In genomic region chr10:54042212-54042840, GRCm38 (mm10) we compare ENCODE assay signal across 20 mouse cellular contexts. TPM values are rescaled to one million over a fixed set of nuclear protein-coding genes. Genes with fewer than 3 reads are reported as not detected.
DNase-seq lines count a peak whose midpoint lies in the region; ATAC-seq and TF ChIP-seq lines count a peak whose summit lies in the region.
"Had no signal": no experiment of that assay in that cellular context is flagged by ENCODE, and none has a peak within 500 bp of the region (broad histone marks: within the 10 kb centered on the region; RNA-seq: fewer than 3 reads in every experiment).

No protein-coding gene starts in this region.

- WGBS in heart, embryonic 11.5 days (ENCODE audit: insufficient replicate concordance) = 79% methylated on average over 7 of the region's 7 CpGs
- WGBS in liver, embryonic 12.5 days (ENCODE audit: insufficient replicate concordance) = 38% methylated on average over 7 of the region's 7 CpGs
- WGBS in midbrain, postnatal 0 days = 88% methylated on average over 7 of the region's 7 CpGs

- H3K4me3 ChIP-seq in heart, embryonic 11.5 days (ENCODE audit: low read depth, low read length) = no peak overlapping the region
- H3K4me3 ChIP-seq in liver, embryonic 12.5 days = peak overlapping the region; percentile 13
- H3K4me3 ChIP-seq in midbrain, postnatal 0 days (ENCODE audit: low read depth, low read length) = no peak overlapping the region
- H3K4me3 ChIP-seq: embryonic facial prominence, embryonic 10.5 days; heart, embryonic 10.5 days had no signal

- TF ChIP-seq CTCF in midbrain, postnatal 0 days (IDR thresholded peaks at IDR 0.05) = no peak

- H3K9me3 ChIP-seq in heart, embryonic 11.5 days (replicated peaks; ENCODE audit: control insufficient read depth, low read length) = no peaks in the 10 kb centered on the region
- H3K9me3 ChIP-seq in liver, embryonic 12.5 days (replicated peaks) = no peaks in the 10 kb centered on the region
- H3K9me3 ChIP-seq in midbrain, postnatal 0 days (ENCODE audit: low read length) = no peaks in the 10 kb centered on the region
- H3K9me3 ChIP-seq: embryonic facial prominence, embryonic 10.5 days; heart, embryonic 10.5 days had no signal

- H3K9ac ChIP-seq in heart, embryonic 11.5 days (ENCODE audit: low read depth, low read length) = no peak overlapping the region
- peak overlapping the region; percentile 59 for H3K9ac ChIP-seq in liver, embryonic 12.5 days
- no peak overlapping the region for H3K9ac ChIP-seq in midbrain, postnatal 0 days (replicated peaks; ENCODE audit: low read length, poor library complexity, severe bottlenecking)

- no peaks in the 10 kb centered on the region for H3K27me3 ChIP-seq in heart, embryonic 11.5 days (ENCODE audit: control insufficient read depth, insufficient read depth, low read length)
- no peaks in the 10 kb centered on the region for H3K27me3 ChIP-seq in liver, embryonic 12.5 days (replicated peaks)
- no peaks in the 10 kb centered on the region for H3K27me3 ChIP-seq in midbrain, postnatal 0 days (ENCODE audit: insufficient read depth, low read length)

- no peak overlapping the region for H3K27ac ChIP-seq in heart, embryonic 11.5 days (ENCODE audit: low read depth, low read length)
- peak overlapping the region; percentile 93 for H3K27ac ChIP-seq in liver, embryonic 12.5 days
- H3K27ac ChIP-seq in midbrain, postnatal 0 days (ENCODE audit: low read depth, low read length) = no peak overlapping the region
- H3K27ac ChIP-seq: embryonic facial prominence, embryonic 10.5 days; heart, embryonic 10.5 days had no signal

- no peaks in the 10 kb centered on the region for H3K36me3 ChIP-seq in heart, embryonic 11.5 days (ENCODE audit: control insufficient read depth, insufficient read depth, low read length)
- H3K36me3 ChIP-seq in liver, embryonic 12.5 days = peaks cover under 1% of the 10 kb centered on the region; the same call in 1 of the 2 replicates
- no peaks in the 10 kb centered on the region for H3K36me3 ChIP-seq in midbrain, postnatal 0 days (ENCODE audit: insufficient read depth, low read length)
- H3K36me3 ChIP-seq: embryonic facial prominence, embryonic 10.5 days; heart, embryonic 10.5 days had no signal

- peak; percentile 67 for ATAC-seq in heart, embryonic 11.5 days (replicated peaks; ENCODE audit: insufficient number of reproducible peaks, low FRiP score, low TSS enrichment)
- peak; percentile 84 for ATAC-seq in liver, embryonic 12.5 days
- ATAC-seq in midbrain, postnatal 0 days (ENCODE audit: low FRiP score) = no peak
- ATAC-seq: activated CD4-positive, CD25-positive, alpha-beta regulatory T cell, adult 4 months had no signal

- DNase-seq in heart, adult 11 months = no peak
- peak; percentile 41 to 71 for DNase-seq in spleen, postnatal 36 days (ENCODE audit: low spot score in 2 of 2)
- no peak for DNase-seq in spleen, postnatal 14 days (ENCODE audit: low spot score in 2 of 2)
- no peak for DNase-seq in layer of hippocampus, adult 8-10 months (ENCODE audit: low spot score in 2 of 2)
- DNase-seq in neural tube, embryonic 10.5 days (ENCODE audit: extremely low spot score, low spot score) = no peak
- no peak for DNase-seq in midbrain, postnatal 0 days (ENCODE audit: low spot score)
- DNase-seq: adrenal gland, postnatal 36 days; cerebellum, adult 11 months; cerebellum, postnatal 36 days; gastrocnemius, postnatal 25 days; heart, postnatal 4 days; kidney, postnatal 10 days; layer of hippocampus, adult 9-11 months; right cerebral cortex, postnatal 14 days had no signal

- H3K4me1 ChIP-seq in heart, embryonic 11.5 days (ENCODE audit: control insufficient read depth, insufficient read depth, low read length) = peaks cover 32% of the 10 kb centered on the region
- H3K4me1 ChIP-seq in liver, embryonic 12.5 days = peaks cover 72% of the 10 kb centered on the region
- H3K4me1 ChIP-seq in midbrain, postnatal 0 days (ENCODE audit: insufficient read depth, low read length) = no peaks in the 10 kb centered on the region
- H3K4me1 ChIP-seq: embryonic facial prominence, embryonic 10.5 days had no signal

- no peak overlapping the region for H3K4me2 ChIP-seq in heart, embryonic 11.5 days
- peak overlapping the region; percentile 50 for H3K4me2 ChIP-seq in liver, embryonic 12.5 days
- H3K4me2 ChIP-seq in midbrain, postnatal 0 days (ENCODE audit: low read depth, low read length, poor library complexity, severe bottlenecking) = no peak overlapping the region
- H3K4me2 ChIP-seq: midbrain, embryonic 11.5 days had no signal

RNA-seq across cellular contexts. Expression of gene Man1a, which starts 34.1 kb away (rescaled TPM):
- polyA plus RNA-seq in heart, embryonic 11.5 days (2014; fragmentation: Nextera tagmentation; extraction: Ambion mirVana) = 8.5 and 8.8 TPM in 2 replicates
- 16.1 and 16.8 TPM in 2 replicates for polyA plus RNA-seq in liver, embryonic 12.5 days (2016; fragmentation: Nextera tagmentation; extraction: Ambion mirVana)
- 10 to 100 TPM; 62.8 to 66.7 (median 65.3) TPM for total RNA-seq in layer of hippocampus, adult 8-10 months (2022)
- 19.3 and 25.1 TPM in 2 replicates for total RNA-seq in midbrain, postnatal 0 days (2014; rRNA removed)
- 3.7 and 4.2 TPM in 2 replicates for polyA plus RNA-seq in midbrain, postnatal 0 days (2015; fragmentation: Nextera tagmentation; extraction: Ambion mirVana)

Comparison
In these comparisons a context has a peak if more than half of its experiments do, and no peak if none do; other contexts are left out.
1. DNase-seq: peak in spleen, postnatal 36 days (2 of 2); none in heart, adult 11 months (single experiment), spleen, postnatal 14 days (0 of 2), layer of hippocampus, adult 8-10 months (0 of 2), neural tube, embryonic 10.5 days (single experiment) and midbrain, postnatal 0 days (single experiment).